ENCODE assay signal across 8 mouse cellular contexts in the genomic region with DNA sequence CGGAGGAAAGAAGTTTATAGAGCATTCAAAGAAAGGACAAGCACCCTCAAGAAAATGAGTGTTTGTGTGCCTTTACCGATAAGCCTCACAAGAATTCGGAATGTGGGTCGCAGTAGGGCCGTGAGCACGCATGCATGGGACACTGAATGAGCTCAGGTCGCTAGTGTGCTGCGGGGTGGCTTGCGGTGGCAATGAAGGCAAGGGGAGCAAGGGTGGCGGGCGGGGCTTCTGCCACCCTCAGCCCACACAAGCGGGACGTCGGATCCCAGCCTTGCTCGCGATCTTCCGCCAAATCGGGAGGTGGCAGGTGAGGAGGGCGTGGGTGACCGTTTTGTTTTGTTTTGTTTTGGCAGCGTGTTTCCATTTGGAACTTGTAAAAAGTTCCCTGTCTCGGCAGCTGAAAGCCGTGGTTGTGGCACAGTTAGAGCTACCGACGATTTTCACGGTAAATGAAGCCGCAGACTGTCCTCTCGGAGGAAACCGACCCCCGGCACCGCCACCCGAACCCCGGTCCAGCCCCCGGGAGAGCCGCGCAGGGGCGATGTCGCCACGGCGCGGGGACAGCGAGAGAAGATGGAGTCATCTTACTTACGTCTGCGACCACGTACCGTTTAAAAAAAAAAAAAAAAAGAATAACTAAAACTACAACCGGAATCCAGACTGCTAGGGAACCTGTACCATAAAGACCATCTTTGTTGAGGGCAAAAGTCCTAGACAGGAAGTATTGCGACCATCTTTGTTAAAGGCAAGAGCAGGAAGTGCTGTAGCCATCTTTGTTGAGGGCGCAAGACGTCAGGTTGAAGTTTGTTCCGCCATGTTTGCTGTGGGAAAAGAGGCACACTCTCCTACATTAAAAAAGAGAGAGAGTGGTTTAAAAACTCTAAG. TPM values are rescaled to one million over a fixed set of nuclear protein-coding genes. Genes with fewer than 3 reads are reported as not detected.
DNase-seq lines count a peak whose midpoint lies in the region; ATAC-seq and TF ChIP-seq lines count a peak whose summit lies in the region.

A gene (minus strand): TSS at position 741 of the 885 bp plus-strand sequence.

- peaks cover 10 to 14% of the 10 kb centered on the region in 2 experiments for H3K4me1 ChIP-seq in heart, embryonic 14.5 days (ENCODE audit: control insufficient read depth in 2 of 2, insufficient read depth in 2 of 2, low read length in 2 of 2)
- H3K4me1 ChIP-seq in liver, embryonic 13.5 days (replicated peaks), result peaks cover 17% of the 10 kb centered on the region
- H3K4me1 ChIP-seq in neural tube, embryonic 11.5 days (ENCODE audit: control insufficient read depth, insufficient read depth, low read length), result no peaks in the 10 kb centered on the region; the same call in 1 of the 2 replicates
- peaks cover 5% of the 10 kb centered on the region for H3K4me1 ChIP-seq in stomach, postnatal 0 days (replicated peaks; ENCODE audit: control insufficient read depth, insufficient read depth)

- no peaks in the 10 kb centered on the region for H3K36me3 ChIP-seq in heart, embryonic 14.5 days (ENCODE audit: control insufficient read depth, insufficient read depth, low read length)
- no peaks in the 10 kb centered on the region for H3K36me3 ChIP-seq in liver, embryonic 13.5 days
- no peaks in the 10 kb centered on the region for H3K36me3 ChIP-seq in neural tube, embryonic 11.5 days (ENCODE audit: control insufficient read depth, insufficient read depth, low read length)
- H3K36me3 ChIP-seq in stomach, postnatal 0 days (ENCODE audit: control insufficient read depth, insufficient read depth, low read length), result no peaks in the 10 kb centered on the region

- no peaks in the 10 kb centered on the region for H3K9me3 ChIP-seq in heart, embryonic 14.5 days (ENCODE audit: control insufficient read depth, low read length)
- H3K9me3 ChIP-seq in liver, embryonic 13.5 days (replicated peaks), result no peaks in the 10 kb centered on the region
- H3K9me3 ChIP-seq in neural tube, embryonic 11.5 days (ENCODE audit: control insufficient read depth, low read length), result no peaks in the 10 kb centered on the region
- H3K9me3 ChIP-seq in stomach, postnatal 0 days (ENCODE audit: control insufficient read depth, low read length), result no peaks in the 10 kb centered on the region

- no peak for TF ChIP-seq EP300 in stomach, postnatal 0 days (optimal IDR thresholded peaks at IDR 0.05)

- H3K9ac ChIP-seq in heart, embryonic 14.5 days (ENCODE audit: low read length), result peak within 1 kb of the TSS; percentile 89
- peak within 1 kb of the TSS; percentile 82 for H3K9ac ChIP-seq in liver, embryonic 13.5 days
- H3K9ac ChIP-seq in neural tube, embryonic 11.5 days (ENCODE audit: low read length), result peak within 1 kb of the TSS; percentile 87
- H3K9ac ChIP-seq in stomach, postnatal 0 days (ENCODE audit: low read length), result peak within 1 kb of the TSS; percentile 84

- peak within 1 kb of the TSS; percentile 63 for H3K4me2 ChIP-seq in heart, embryonic 14.5 days (ENCODE audit: low read length)
- peak within 1 kb of the TSS; percentile 78 for H3K4me2 ChIP-seq in liver, embryonic 13.5 days
- H3K4me2 ChIP-seq in neural tube, embryonic 11.5 days (ENCODE audit: low read depth), result peak within 1 kb of the TSS; percentile 63
- peak within 1 kb of the TSS; percentile 75 for H3K4me2 ChIP-seq in stomach, postnatal 0 days (replicated peaks; ENCODE audit: low read depth)

- no peaks in the 10 kb centered on the region for H3K27me3 ChIP-seq in heart, embryonic 14.5 days (ENCODE audit: control insufficient read depth, insufficient read depth, low read length)
- H3K27me3 ChIP-seq in liver, embryonic 13.5 days, result no peaks in the 10 kb centered on the region
- no peaks in the 10 kb centered on the region for H3K27me3 ChIP-seq in neural tube, embryonic 11.5 days (ENCODE audit: control insufficient read depth, insufficient read depth, low read length)
- H3K27me3 ChIP-seq in stomach, postnatal 0 days (ENCODE audit: control insufficient read depth, insufficient read depth, low read length), result no peaks in the 10 kb centered on the region

- peak within 1 kb of the TSS; percentile 95 to 96 for H3K27ac ChIP-seq in heart, embryonic 14.5 days (replicated peaks in 1 of 2; ENCODE audit: control insufficient read depth in 1 of 2, insufficient read depth in 1 of 2, low read depth in 2 of 2, low read length in 2 of 2)
- H3K27ac ChIP-seq in liver, embryonic 13.5 days, result peak within 1 kb of the TSS; percentile 84
- peak within 1 kb of the TSS; percentile 91 for H3K27ac ChIP-seq in neural tube, embryonic 11.5 days (ENCODE audit: low read depth, low read length)
- peak within 1 kb of the TSS; percentile 97 for H3K27ac ChIP-seq in stomach, postnatal 0 days (replicated peaks)

- DNase-seq in c-Kit-negative CD71-positive TER-119-positive erythroid progenitor cells, embryonic 14.5 days (ENCODE audit: low read depth, low spot score), result peak; percentile 81
- DNase-seq in fibroblast of lung, adult 2 months (ENCODE audit: low read depth), result peak; percentile 84
- peak; percentile 94 for DNase-seq in kidney, postnatal 14 days
- peak; percentile 78 for DNase-seq in liver, embryonic 13.5 days
- DNase-seq in neural tube, embryonic 11.5 days (ENCODE audit: low spot score), result peak; percentile 84
- DNase-seq in stomach, postnatal 0 days (ENCODE audit: low spot score), result peak; percentile 80

- peak; percentile 92 for ATAC-seq in CD4-positive, CD25-positive, alpha-beta regulatory T cell, adult 4 months
- ATAC-seq in heart, embryonic 14.5 days (ENCODE audit: insufficient number of reproducible peaks, insufficient read depth, low FRiP score, low read depth), result peak; percentile 89
- ATAC-seq in liver, embryonic 13.5 days (ENCODE audit: low read depth), result peak; percentile 82
- ATAC-seq in neural tube, embryonic 11.5 days (ENCODE audit: insufficient read depth, low FRiP score, low TSS enrichment), result peak; percentile 79
- ATAC-seq in stomach, postnatal 0 days (ENCODE audit: low FRiP score, low TSS enrichment), result peak; percentile 88

- 0 out of 2 replicates have a peak, but pooled peaks have one; percentile 12 for TF ChIP-seq CTCF in stomach, postnatal 0 days (IDR thresholded peaks at IDR 0.05; ENCODE audit: low read depth)

- WGBS in heart, embryonic 14.5 days, result under 1% methylated on average over 51 of the region's 51 CpGs
- under 1% methylated on average over 51 of the region's 51 CpGs for WGBS in liver, embryonic 13.5 days (ENCODE audit: insufficient replicate concordance)
- under 1% methylated on average over 51 of the region's 51 CpGs for WGBS in neural tube, embryonic 11.5 days
- under 1% methylated on average over 51 of the region's 51 CpGs for WGBS in stomach, postnatal 0 days

- H3K4me3 ChIP-seq in heart, embryonic 14.5 days (ENCODE audit: control insufficient read depth in 1 of 2, insufficient read depth in 1 of 2, low read depth in 1 of 2, low read length in 2 of 2), result peak within 1 kb of the TSS; percentile 59 to 66
- peak within 1 kb of the TSS; percentile 76 for H3K4me3 ChIP-seq in liver, embryonic 13.5 days (replicated peaks)
- H3K4me3 ChIP-seq in neural tube, embryonic 11.5 days (ENCODE audit: low read depth, low read length), result peak within 1 kb of the TSS; percentile 61
- peak within 1 kb of the TSS; percentile 69 for H3K4me3 ChIP-seq in stomach, postnatal 0 days (ENCODE audit: low read depth, low read length)

RNA-seq across cellular contexts. Expression of the gene that starts here (rescaled TPM):
- 10 to 100 TPM; 31.3 to 31.6 TPM for polyA plus RNA-seq in CD4-positive, CD25-positive, alpha-beta regulatory T cell, adult 4 months (2017; shearing (Covaris generic))
- 11.0 and 12.3 TPM in 2 replicates for polyA plus RNA-seq in heart, embryonic 14.5 days (2014; fragmentation: Nextera tagmentation; extraction: Ambion mirVana)
- polyA plus RNA-seq in liver, embryonic 13.5 days (2015; fragmentation: Nextera tagmentation; extraction: Ambion mirVana), result 3.3 and 4.8 TPM in 2 replicates
- 12.5 and 14.0 TPM in 2 replicates for polyA plus RNA-seq in neural tube, embryonic 11.5 days (2014; fragmentation: Nextera tagmentation; extraction: Ambion mirVana)
- 9.8 and 12.5 TPM in 2 replicates for polyA plus RNA-seq in stomach, postnatal 0 days (2015; fragmentation: Nextera tagmentation; extraction: Ambion mirVana)

Comparison
In these comparisons a context has a peak if more than half of its experiments do, and no peak if none do; other contexts are left out.
1. Peak in every context shown above with its lines: DNase-seq, ATAC-seq, H3K4me3 ChIP-seq and H3K27ac ChIP-seq.